Mouse (Mus musculus): Measurements from ENCODE around the gene Plpp3.
"Not testable (repeated sequence)": the region's sequence is repeated elsewhere in the genome, so short reads cannot be mapped to it uniquely, and the experiment has no call there.

The Plpp3 gene

DNA sequence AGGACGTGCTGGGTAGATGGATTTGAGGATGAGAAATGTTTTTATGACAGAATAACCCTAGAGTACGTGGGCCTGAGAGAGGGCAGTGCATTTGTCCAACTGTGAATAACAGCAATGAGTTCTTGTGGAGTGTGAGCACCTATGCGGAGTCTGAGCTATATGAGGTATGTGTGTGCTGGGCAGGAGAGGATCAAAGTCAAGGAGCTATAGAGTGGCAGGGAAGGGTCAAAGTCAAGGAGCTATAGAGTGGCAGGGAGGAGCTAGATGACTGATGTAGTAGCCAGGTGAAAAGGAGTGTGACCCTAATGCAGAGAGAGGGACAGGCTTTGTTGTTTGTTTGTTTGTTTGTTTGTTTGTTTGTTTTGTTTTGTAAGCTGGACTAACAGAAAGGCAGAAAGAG lies 98.0 kb downstream of the Plpp3 start:
- DNase-seq (ENCODE audit: extremely low read depth, low read depth, low spot score) = no peak

DNA sequence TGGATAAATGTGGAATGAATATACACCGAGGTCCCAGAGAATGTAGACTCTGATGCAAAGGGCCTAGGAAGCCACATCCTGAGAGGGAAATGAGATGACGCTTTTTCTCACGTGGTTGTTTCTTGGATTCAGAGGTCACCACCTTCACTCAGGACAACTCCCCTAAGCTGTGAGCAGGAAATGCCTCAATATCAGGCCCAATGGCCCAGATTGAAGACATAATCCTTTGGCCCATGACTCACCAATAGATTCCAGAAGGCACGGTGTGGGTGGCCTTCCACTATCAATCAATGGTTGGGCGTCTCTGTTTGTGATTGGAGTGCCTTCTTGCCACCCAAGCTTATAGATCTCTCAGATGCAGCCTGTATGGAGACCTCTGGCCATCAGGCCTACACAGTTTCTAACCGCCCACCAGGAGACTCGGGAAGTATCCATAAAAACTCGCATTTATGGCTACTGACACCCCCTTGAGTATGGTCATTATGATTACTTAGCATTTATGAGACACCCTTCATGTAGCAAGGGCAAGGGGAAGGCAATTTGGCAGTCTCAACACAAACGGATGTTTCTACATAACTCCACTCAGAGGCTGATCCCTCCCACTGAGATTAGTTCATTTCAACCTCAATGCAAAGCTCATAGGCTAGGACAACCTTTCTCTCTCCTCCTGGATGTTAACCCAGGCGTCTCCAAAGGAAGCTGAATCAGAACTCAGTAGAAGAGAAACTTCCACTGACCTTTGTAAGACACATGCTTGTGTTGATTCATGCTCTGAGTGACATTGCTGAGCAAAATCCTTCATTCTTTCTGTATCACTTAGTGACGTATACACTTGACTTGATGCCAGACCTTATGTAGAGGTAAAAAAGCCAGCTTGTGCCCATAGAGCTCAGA lies 100.8 kb downstream of the Plpp3 start:
- DNase-seq (ENCODE audit: extremely low read depth, low read depth, low spot score) = no peak

DNA sequence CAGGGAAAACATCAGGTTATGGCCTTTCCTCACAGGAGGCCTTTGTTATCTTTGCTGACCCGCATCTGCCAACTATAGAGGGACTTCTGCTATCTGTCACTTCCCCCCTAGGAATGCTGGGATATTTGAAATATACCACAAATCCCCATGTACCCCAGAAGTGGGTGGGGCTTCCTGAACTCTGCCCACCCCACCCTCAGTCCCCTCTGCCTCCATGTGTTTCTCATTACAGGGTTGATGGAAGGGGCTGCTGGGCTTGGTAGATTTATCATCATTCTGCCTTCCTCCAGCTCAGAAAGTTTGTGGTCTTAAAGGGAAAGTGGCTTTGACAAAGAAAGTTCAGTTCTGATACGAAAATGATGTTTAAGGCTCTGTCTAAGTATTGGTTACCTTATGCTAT lies 103.2 kb downstream of the Plpp3 start:
- no peak for DNase-seq (ENCODE audit: extremely low read depth, low read depth, low spot score)

DNA sequence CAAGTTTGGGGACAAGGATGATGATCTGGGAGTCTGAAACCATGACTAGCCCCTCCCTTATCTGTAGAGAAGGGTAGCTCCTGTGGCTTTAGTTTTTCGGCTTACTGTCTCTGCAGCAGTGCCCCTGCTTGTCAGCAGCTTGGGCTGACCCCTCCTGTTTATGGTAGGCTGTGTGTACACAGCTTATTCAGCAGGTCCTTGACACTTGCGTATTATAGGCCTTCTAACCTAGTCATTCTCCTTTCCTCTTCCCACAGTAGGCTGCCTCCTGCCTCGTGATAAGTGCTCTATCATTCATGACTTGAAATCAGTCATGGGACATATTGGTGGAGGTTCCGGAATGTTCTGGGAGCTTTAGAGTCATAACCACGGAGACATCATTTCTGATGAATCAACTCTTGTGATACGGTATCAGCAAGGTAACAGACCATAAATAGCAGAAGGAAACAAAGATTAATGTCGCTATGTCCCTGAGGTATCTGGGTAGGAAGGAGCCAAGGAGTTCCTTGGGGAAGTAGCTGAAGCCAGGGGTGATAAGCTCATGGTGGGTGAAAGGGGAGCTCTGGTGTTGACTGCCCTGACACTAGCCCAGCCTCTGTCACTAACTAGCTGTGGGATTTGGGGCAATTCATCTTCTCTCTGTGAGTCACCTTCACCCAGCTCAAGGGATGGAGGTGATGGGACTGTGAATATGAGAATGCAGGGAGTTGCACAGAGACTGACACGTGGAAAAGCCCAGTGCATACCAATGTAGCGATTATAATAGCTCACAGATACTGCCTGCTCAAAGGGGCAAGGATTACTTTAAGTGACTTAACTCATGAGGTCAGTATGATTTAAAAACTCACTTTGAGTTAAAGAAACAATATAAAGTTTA lies 104.0 kb downstream of the Plpp3 start:
- DNase-seq (ENCODE audit: extremely low read depth, low read depth, low spot score) = no peak

DNA sequence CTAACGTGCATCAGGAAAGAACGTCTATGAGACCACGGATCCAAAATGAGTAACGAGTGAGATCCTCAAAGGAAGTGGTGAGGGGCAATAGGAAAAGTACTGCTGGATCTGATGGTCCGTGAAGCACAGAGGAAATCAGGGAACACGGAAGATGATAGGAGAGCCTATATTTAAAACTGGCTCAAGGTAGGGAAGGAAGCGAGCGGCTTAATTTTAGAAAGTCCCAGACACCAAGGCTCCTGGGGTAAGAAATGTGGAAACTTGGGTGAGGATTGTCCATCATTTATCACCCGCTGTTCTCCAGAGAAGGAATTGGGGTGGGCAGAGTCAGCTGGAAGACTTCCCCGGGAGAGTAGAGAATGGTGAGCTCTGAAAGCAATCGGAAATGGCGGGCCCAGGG lies 105.2 kb downstream of the Plpp3 start:
- DNase-seq (ENCODE audit: extremely low read depth, low read depth, low spot score) = no peak

DNA sequence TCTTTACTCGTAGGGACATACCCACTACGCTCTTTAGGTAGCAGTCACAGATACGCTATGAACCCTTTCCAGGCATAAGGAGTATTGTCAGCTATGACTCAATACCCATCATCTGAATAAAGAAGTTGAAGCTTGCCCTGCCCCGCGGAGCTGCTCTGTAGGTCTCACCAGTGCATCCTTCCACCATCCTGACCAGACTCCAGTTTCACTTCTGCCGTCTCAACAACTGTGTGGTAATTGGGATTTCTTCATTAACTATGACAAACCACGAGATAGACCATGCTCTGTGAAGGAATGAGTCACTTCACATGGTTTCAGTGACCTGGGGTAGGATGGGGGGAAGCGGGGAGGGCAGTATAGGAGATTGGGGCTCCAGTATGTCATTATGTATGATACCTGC lies 106.5 kb downstream of the Plpp3 start:
- no peak for DNase-seq (ENCODE audit: extremely low read depth, low read depth, low spot score)

DNA sequence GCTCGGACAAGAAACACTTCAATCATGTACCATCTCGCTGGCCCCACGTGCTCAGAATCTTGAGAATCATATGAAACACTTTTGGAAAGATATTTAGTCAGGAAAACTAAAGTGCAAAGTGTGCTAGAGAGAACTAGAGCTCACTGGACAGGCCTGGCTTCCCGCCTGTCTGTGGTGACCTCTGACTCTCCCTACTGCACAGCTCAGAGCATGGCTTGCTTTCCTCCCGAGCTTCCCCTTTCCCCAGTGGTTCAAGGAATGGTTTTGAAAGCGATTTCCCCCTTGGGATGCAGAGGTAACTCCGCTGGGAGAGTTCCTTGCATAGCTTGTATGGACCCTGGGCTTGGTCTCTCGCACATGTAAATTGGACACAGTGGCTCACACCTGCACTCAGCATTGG lies 107.9 kb downstream of the Plpp3 start:
- no peak for DNase-seq (ENCODE audit: extremely low read depth, low read depth, low spot score)

DNA sequence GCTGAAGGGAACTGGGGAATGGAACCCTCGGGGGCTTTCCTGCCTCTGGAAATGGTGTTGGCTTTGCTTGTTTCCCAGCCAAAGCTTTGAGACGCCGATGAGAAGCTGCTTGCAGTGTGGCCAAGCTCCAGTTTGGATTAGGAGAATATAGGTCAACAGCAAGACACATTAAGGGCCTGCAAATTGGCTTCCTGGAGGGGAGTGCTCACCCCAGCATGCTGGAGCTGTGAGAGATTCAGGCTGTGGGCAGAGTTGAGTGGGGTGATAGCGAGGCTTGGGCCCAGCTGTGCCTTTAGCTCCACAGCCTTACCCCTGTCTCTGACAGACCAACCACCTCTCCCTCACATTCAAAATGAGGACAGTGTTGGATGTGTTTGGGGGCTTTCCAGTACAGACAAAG lies 108.5 kb downstream of the Plpp3 start:
- DNase-seq (ENCODE audit: extremely low read depth, low read depth, low spot score) = no peak

DNA sequence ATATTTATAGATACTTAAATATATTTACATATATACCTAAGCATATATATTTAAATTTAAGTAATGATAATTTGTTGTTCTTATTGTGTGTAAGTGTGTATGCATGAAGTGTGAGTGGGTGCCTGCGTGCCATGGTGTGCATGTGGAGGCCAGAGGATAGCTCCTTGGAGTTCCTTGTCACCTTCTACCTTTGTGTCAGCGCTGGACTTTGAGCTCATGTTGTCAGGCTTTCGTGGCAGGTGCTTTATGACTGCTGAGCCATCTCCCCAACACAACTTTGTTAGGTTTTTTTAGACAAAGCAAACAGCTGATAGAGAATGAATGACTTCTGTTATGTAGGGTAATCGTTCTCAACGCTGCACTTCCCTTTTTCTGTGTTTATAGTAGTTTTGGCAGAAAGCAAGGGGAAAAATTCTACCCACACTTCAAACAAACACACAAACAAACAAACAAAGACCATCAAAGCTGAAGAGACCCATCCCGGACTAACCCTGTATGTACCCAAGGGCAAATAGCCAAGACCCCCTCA lies 111.1 kb downstream of the Plpp3 start:
- no peak for DNase-seq (ENCODE audit: extremely low read depth, low read depth, low spot score)

DNA sequence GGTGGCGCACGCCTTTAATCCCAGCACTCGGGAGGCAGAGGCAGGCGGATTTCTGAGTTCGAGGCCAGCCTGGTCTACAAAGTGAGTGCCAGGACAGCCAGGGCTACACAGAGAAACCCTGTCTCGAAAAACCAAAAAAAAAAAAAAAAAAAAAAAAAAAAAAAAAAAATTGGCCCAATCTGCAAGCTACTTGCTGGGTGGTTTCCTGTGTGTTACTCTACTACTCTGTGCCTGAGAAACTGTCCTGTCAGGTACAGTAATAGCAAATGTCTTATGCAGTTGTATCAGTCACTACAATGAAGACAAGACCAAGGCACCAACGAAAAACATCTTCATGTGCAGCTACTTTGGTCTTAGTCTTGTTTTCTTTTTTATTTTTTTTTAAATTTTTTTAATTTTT lies 112.3 kb downstream of the Plpp3 start:
- not testable (repeated sequence) for DNase-seq (ENCODE audit: extremely low read depth, low read depth, low spot score)

DNA sequence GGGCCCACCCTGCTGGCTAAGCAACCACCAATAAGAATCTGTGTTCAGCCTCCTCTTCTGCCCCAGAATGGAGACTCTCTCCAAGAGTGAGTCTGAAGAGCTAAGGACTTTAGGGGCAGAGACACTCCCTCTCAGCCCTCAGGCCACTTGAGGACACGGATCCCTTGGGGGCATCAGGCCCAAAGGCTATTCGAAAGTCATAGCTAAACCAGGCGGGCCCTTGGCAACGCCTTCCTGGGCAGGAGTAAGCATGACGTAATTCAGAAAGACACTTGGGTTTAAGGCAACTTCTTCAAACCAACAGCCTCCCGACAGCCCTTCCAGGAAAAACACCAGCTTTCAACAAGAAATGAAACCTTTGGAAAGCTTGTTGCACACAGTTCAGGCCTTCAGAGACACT lies 114.0 kb downstream of the Plpp3 start:
- no peak for DNase-seq (ENCODE audit: extremely low read depth, low read depth, low spot score)

DNA sequence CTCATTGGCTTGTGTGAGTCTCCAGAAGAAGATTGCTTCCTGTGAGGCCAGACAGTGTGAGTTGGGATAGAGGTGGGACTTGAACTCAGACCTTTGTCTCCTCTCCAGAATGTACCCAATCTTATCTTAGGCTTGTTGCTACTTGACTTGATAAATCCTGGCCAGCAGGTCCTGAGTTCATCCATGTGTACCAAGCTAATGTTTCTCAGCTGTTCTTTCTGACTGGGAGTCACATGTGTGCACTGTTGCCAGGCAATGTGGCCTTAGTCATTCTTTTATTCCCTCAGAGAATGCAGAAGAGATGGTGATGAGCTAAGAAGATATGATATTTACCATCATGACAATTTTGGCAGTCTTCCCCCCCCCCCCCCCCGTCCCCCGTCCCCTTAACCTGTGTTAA lies 115.9 kb downstream of the Plpp3 start:
- no peak for DNase-seq (ENCODE audit: extremely low read depth, low read depth, low spot score)

DNA sequence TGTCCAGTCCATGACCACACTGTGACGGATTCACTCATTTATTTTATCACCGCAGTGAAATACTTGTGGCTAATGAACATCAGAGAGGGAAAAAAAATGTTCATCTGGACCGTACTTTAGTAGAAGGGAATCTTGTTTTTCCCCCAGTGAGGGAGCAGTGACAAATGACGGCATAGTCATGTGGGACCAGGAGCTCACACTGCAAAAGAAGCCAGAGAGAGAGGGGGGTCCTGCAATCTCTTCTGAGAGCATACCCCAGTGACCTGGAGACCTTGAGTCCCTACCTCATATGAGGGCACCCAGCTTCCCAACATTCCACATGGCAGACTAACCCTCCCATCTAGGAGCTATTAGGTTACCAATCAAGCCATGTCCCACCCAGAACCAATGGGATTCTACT lies 116.3 kb downstream of the Plpp3 start:
- no peak for DNase-seq (ENCODE audit: extremely low read depth, low read depth, low spot score)

DNA sequence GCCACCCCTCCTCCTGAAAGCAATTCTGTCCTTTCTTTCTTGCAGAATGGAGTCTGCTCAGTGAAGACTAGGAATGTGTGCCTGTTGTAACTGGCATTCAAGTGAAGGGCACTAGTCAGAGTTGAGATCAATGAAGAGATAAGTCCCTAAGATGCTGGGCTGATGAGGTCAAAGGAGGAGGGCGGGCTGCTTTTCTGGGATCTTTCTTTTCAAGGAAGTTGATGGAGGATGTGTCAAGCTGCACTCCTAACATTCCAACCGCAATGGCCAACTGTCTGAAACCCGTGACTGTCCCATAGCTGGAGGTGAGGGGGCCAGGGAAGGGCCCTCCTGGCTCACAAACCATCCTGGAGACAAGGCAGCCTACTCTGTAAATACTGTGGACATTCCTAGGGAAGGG lies 118.5 kb downstream of the Plpp3 start:
- no peak for DNase-seq (ENCODE audit: extremely low read depth, low read depth, low spot score)

DNA sequence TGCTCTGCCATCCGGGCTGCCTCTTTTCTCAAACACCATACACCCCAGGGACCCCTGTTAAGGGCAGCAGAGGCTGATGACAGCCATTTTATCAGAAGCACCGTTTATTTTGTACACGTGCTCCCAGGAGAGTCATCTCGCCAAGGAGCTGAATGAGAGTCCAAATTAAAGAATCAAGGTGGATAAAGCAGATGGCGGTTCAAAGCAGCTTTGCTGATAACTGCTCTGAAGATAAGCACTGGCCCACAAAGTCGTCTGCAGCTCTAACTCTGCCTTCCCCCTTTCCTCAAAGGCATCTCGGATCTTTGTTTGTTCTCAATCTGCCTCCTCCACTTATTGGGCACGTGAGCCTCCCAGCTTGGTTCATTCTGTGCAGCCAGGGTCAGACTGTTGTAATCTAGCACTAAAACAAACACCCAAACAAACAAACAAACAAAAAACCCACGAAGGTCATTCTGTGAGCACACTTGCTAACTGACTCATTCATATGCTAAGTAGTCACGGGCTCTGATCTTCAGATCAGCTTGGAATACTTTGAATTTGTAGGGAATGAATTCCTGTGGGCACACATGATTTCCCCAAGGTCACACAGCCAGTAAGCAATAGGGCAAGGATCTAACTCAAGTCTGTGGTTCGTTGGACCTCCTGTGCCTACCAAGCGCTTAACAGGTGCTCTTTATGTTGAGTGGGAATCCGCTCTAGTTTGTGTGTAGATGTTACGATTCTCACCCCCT lies 119.1 kb downstream of the Plpp3 start:
- no peak for DNase-seq (ENCODE audit: extremely low read depth, low read depth, low spot score)

DNA sequence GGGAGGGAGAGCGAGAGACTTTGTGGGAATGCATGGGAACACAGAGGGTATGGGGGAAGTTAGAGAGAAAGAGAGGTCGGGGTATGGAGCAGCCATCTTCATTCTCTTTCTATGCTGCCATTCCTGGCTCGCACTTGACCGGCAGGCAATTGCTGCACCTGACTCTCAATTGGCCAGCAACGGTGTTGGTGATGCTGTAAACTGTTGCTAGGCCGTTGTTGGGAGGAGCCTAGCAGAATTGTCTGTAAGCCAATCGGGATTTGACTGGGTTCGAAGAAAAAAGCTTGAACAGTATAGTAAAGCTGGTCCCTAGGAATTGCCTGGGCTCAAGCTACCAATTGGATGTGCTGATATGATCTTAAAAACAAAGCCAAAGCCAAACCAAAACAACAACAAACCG lies 121.0 kb downstream of the Plpp3 start:
- no peak for DNase-seq (ENCODE audit: extremely low read depth, low read depth, low spot score)

DNA sequence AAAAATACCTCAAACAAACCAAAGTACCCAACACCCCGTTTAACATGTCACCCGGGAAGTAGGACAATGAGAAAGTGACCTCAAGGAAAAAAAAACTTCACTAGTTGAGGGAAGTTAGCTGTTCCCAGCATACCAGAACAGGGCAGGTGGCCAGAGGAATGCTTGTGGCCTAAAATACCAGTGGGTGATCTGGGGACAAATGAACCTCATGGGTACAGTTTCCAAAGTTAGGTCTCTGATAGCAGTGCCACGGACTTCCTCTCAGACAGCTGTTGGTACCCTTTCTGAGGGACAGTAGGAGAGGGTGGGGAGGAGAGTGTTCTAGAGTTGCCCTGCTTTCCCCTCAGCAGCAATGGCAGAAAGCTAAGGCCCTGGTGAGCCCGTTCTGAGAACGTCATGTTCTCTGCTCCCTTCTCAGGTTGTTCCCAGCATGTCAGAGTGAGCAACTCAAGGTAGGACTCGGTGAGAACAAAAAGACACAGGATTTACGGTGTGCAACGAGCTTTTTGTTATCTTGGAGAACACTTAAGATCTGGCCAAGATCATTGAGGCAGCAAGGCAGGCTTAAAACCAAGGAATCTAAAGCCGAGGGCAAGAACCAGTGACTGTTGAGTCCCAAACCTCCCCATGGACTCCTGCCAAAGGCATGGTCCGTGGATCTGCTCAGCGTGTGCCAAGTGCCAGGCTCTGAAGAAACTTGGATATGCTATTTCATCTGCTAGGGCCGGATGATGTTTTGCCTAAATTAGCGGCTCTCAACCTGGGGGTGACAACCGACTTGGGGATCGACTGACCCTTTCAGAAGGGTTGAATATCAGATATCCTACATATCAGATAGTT lies 121.6 kb downstream of the Plpp3 start:
- peak; percentile 94 for DNase-seq (ENCODE audit: extremely low read depth, low read depth, low spot score)

DNA sequence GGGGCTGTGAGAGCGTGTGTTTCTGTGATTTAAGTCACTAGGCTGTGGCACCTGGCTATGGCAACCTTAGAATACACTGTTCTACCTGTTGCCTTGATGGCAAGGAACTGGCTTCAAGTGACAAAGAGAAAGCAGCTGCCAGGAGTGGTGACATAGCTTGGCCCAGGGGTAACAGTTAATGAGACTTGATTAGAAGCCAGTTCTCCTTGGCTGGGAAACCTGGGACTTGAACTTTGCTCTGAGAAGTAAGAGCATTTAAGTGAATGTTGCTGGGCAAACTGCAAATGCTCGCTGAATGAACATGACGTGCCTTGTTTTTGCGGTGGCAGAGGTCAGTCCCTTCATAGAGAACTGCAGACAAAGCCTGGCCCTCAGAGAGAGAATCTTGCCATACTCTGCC lies 122.7 kb downstream of the Plpp3 start:
- peak; percentile 99 for DNase-seq (ENCODE audit: extremely low read depth, low read depth, low spot score)

DNA sequence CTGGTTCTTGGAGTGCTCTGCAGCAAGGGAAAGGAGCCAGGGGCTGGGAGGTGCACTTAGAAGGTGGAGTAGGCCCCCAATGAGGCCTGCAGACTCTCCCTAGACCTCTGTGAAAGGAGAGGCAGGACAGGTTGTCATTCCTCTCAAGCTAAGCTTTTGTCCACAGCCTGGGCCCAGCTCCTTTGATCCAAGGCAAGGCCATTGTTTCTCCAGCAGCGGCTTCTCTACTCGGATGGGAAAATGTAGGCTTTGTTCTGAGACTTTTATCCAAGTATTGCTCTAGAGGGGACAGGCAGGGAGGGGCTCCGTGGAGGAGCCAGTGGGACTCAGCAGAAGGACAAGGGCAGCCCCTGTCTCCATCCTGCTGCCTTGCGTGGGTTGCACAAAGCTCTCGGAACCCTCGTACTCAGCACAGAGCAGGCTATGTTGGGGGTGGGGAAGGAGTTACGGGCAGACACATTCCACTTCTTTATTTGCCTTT lies 124.6 kb downstream of the Plpp3 start:
- no peak for DNase-seq (ENCODE audit: extremely low read depth, low read depth, low spot score)
